16 mouse cellular contexts compared by ENCODE assay signal in genomic region chr19:41113911-41114531, GRCm38 (mm10). TPM values are rescaled to one million over a fixed set of nuclear protein-coding genes. Genes with fewer than 3 reads are reported as not detected.
DNase-seq lines count a peak whose midpoint lies in the region; ATAC-seq and TF ChIP-seq lines count a peak whose summit lies in the region.
"Had no signal": no experiment of that assay in that cellular context is flagged by ENCODE, and none has a peak within 500 bp of the region (broad histone marks: within the 10 kb centered on the region; RNA-seq: fewer than 3 reads in every experiment).

No protein-coding gene starts in this region.

- H3K4me3 ChIP-seq in left cerebral cortex, adult 2 months: no peak overlapping the region
- H3K4me3 ChIP-seq: lung, embryonic 15.5 days had no signal

- no peak for TF ChIP-seq CTCF in left cerebral cortex, adult 2 months (IDR thresholded peaks at IDR 0.05)

- no peak overlapping the region for H3K27ac ChIP-seq in left cerebral cortex, adult 2 months
- H3K27ac ChIP-seq: lung, embryonic 15.5 days had no signal

- ATAC-seq in CD4-positive, CD25-positive, alpha-beta regulatory T cell, adult 4 months: no peak

- DNase-seq in left cerebral cortex, adult 2 months (ENCODE audit: extremely low spot score in 1 of 2, low spot score in 2 of 2): peak; percentile 37 to 51
- no peak for DNase-seq in left cerebral cortex, postnatal 4 days
- DNase-seq in frontal cortex, postnatal 36 days (ENCODE audit: low spot score in 2 of 2): peak; percentile 54 to 58
- peak; percentile 58 for DNase-seq in left cerebral cortex, postnatal 36 days (ENCODE audit: low spot score in 2 of 2)
- peak; percentile 58 for DNase-seq in right cerebral cortex, postnatal 25 days
- DNase-seq in spleen, postnatal 36 days (ENCODE audit: low spot score in 2 of 2): no peak
- no peak for DNase-seq in thymus, postnatal 36 days
- DNase-seq: kidney, adult 9 months had no signal

- intact Hi-C loops in left cerebral cortex, adult 2 months (cut with DNase I): no loop called here
- intact Hi-C loops in left cerebral cortex, postnatal 4 days (cut with DNase I): no loop called here
- intact Hi-C loops in left cerebral cortex, postnatal 36 days (cut with DNase I): no loop called here

RNA-seq across cellular contexts. Expression of gene Opalin, which starts 37.1 kb away (rescaled TPM):
- 1 to 10 TPM; 5.7 to 6.3 TPM for total RNA-seq in left cerebral cortex, adult 2 months (2021)
- total RNA-seq in left cerebral cortex, postnatal 4 days (2021): not detected
- 10 to 100 TPM in 1 of 2 experiments, 1 to 10 TPM in 1; 7.7 to 18.0 TPM for total RNA-seq in left cerebral cortex, postnatal 36 days (2021)
- polyA plus RNA-seq in CD4-positive, CD25-positive, alpha-beta regulatory T cell, adult 4 months (2017; shearing (Covaris generic)): not detected
- total RNA-seq: common myeloid progenitor, adult 5-6 weeks; gastrocnemius, adult 18-20 months; neutrophil, adult 5-6 weeks had no signal
- polyA plus RNA-seq: C2C12; heart, embryonic 16.5 days; limb, embryonic 11.5 days; lung, embryonic 15.5 days had no signal

Comparison
In these comparisons a context has a peak if more than half of its experiments do, and no peak if none do; other contexts are left out.
1. DNase-seq: peak in left cerebral cortex, adult 2 months (2 of 2), frontal cortex, postnatal 36 days (2 of 2), left cerebral cortex, postnatal 36 days (2 of 2) and right cerebral cortex, postnatal 25 days (single experiment); none in left cerebral cortex, postnatal 4 days (single experiment), spleen, postnatal 36 days (0 of 2) and thymus, postnatal 36 days (0 of 2).
2. RNA of gene Opalin, which starts 37.1 kb away (total RNA-seq): 7.7 to 18.0 TPM in left cerebral cortex, postnatal 36 days and 5.7 to 6.3 TPM in left cerebral cortex, adult 2 months; not detected in left cerebral cortex, postnatal 4 days; every median in the first group is over 4 times any median in the second.